Mouse (Mus musculus) MEL (cell line): ENCODE data around the gene Eva1c. TPM values are rescaled to one million over a fixed set of nuclear protein-coding genes. Genes with fewer than 3 reads are reported as not detected.

ENCODE experiments used
- DNase-seq: peaks from one replicate; pipeline ENCODE4 v3.0.0; 2011; ENCODE audit warnings: low read depth, low spot score
- H3K27ac ChIP-seq: 2 replicates; pipeline ENCODE4 v1.5.1; 2012; ENCODE audit warnings: low read depth, mild to moderate bottlenecking, control low read depth, low read length, moderate library complexity; ENCODE audit not compliant: control insufficient read depth
- H3K27me3 ChIP-seq, 2 experiments: fragments of 150-350 bp in 1 of 2; sonication (generic) in 1 of 2; 2 replicates each; pipeline ENCODE4 v1.6.1; 2012; ENCODE audit warnings: low read length in 2 of 2, mild to moderate bottlenecking in 2 of 2, improper control_type of control experiment in 1 of 2, moderate library complexity in 1 of 2; ENCODE audit not compliant: insufficient read depth in 2 of 2, control insufficient read depth in 1 of 2
- H3K36me3 ChIP-seq, 2 experiments: 2 replicates each; pipeline ENCODE4 v1.6.1; 2012 to 2014; ENCODE audit warnings: low read length in 2 of 2, improper control_type of control experiment in 1 of 2, inconsistent platforms in 1 of 2, mild to moderate bottlenecking in 1 of 2; ENCODE audit not compliant: insufficient read depth in 2 of 2, control insufficient read depth in 1 of 2
- H3K4me1 ChIP-seq, 2 experiments: fragments of 150-350 bp in 1 of 2; sonication (generic) in 1 of 2; 2 replicates each; pipeline ENCODE4 v1.6.1; 2012; ENCODE audit warnings: low read length in 2 of 2, improper control_type of control experiment in 1 of 2, mild to moderate bottlenecking in 1 of 2; ENCODE audit not compliant: insufficient read depth in 2 of 2, control insufficient read depth in 1 of 2
- H3K4me3 ChIP-seq, 2 experiments: fragments of 150-350 bp in 1 of 2; sonication (generic) in 1 of 2; 2 replicates each; pipeline ENCODE4 v1.5.1; 2012; ENCODE audit warnings: low read depth in 2 of 2, low read length in 2 of 2, mild to moderate bottlenecking in 2 of 2, moderate library complexity in 2 of 2, control low read depth in 1 of 2, improper control_type of control experiment in 1 of 2; ENCODE audit not compliant: control insufficient read depth in 1 of 2, insufficient read depth in 1 of 2
- H3K79me2 ChIP-seq: 2 replicates; pipeline ENCODE4 v1.6.1; 2012; ENCODE audit warnings: mild to moderate bottlenecking, low read length, moderate library complexity; ENCODE audit not compliant: control insufficient read depth, poor library complexity, insufficient read depth
- H3K9ac ChIP-seq: 2 replicates; pipeline ENCODE4 v1.6.1; 2012; ENCODE audit warnings: low read depth, mild to moderate bottlenecking, control low read depth, low read length, moderate library complexity; ENCODE audit not compliant: control insufficient read depth, poor library complexity, severe bottlenecking
- H3K9me3 ChIP-seq: fragments of 150-350 bp; sonication (generic); replicated peaks from 2 replicates; pipeline ENCODE4 v1.6.1; 2012; ENCODE audit warnings: mild to moderate bottlenecking, low read length, improper control_type of control experiment, moderate library complexity; ENCODE audit not compliant: insufficient read depth
- CHD1 ChIP-seq: IDR thresholded peaks from 2 replicates; pipeline ENCODE4 v1.6.1; 2012; ENCODE audit warnings: low read depth, mild to moderate bottlenecking, inconsistent platforms, low read length, improper control_type of control experiment
- CTCF ChIP-seq, 3 experiments: IDR thresholded peaks in 2 of 3; conservative IDR thresholded peaks in 1 of 3; 2 replicates each; pipeline ENCODE4 v1.5.1; 2011 to 2012; ENCODE audit warnings: low read length in 3 of 3, low read depth in 2 of 3, mild to moderate bottlenecking in 2 of 3, improper control_type of control experiment in 1 of 3, inconsistent platforms in 1 of 3, mixed read lengths in 1 of 3, moderate library complexity in 1 of 3; ENCODE audit not compliant: control insufficient read depth in 1 of 3, insufficient read depth in 1 of 3, poor library complexity in 1 of 3, severe bottlenecking in 1 of 3
- ELF1 ChIP-seq: IDR thresholded peaks from 2 replicates; pipeline ENCODE4 v1.6.1; 2014; ENCODE audit warnings: low read depth, mild to moderate bottlenecking, inconsistent platforms, low read length, improper control_type of control experiment, moderate library complexity
- EP300 ChIP-seq, 2 experiments: IDR thresholded peaks; 2 replicates each; pipeline ENCODE4 v1.6.1; 2011; ENCODE audit warnings: improper control_type of control experiment in 2 of 2, low read length in 2 of 2, low read depth in 1 of 2, mild to moderate bottlenecking in 1 of 2
- ETS1 ChIP-seq: IDR thresholded peaks from 2 replicates; pipeline ENCODE4 v1.6.1; 2012; ENCODE audit warnings: low read depth, mild to moderate bottlenecking, inconsistent platforms, low read length, improper control_type of control experiment, moderate library complexity
- GABPA ChIP-seq: IDR thresholded peaks from 2 replicates; pipeline ENCODE4 v1.6.1; 2012; ENCODE audit warnings: low read depth, mild to moderate bottlenecking, inconsistent platforms, low read length, improper control_type of control experiment, moderate library complexity
- GATA1 ChIP-seq: IDR thresholded peaks from 2 replicates; pipeline ENCODE4 v1.6.1; 2011; ENCODE audit warnings: low read depth, low read length, improper control_type of control experiment
- HCFC1 ChIP-seq: IDR thresholded peaks from 2 replicates; pipeline ENCODE4 v1.6.1; 2012; ENCODE audit warnings: low read depth, mild to moderate bottlenecking, inconsistent platforms, low read length, improper control_type of control experiment, moderate library complexity
- JUND ChIP-seq: IDR thresholded peaks from 2 replicates; pipeline ENCODE4 v1.6.1; 2011; ENCODE audit warnings: low read depth, mild to moderate bottlenecking, improper control_type of control experiment, low read length
- KAT2A ChIP-seq: conservative IDR thresholded peaks from 2 replicates; pipeline ENCODE4 v1.6.1; 2012; ENCODE audit warnings: low read depth, low read length, improper control_type of control experiment, inconsistent platforms
- MAX ChIP-seq: IDR thresholded peaks from 2 replicates; pipeline ENCODE4 v1.6.1; 2011; ENCODE audit warnings: low read length, improper control_type of control experiment
- MYC ChIP-seq: IDR thresholded peaks from 2 replicates; pipeline ENCODE4 v1.6.1; 2011; ENCODE audit warnings: low read depth, mild to moderate bottlenecking, low read length, improper control_type of control experiment, moderate library complexity
- NRF1 ChIP-seq: IDR thresholded peaks from 2 replicates; pipeline ENCODE4 v1.6.1; 2014; ENCODE audit warnings: low read depth, mild to moderate bottlenecking, inconsistent platforms, low read length, improper control_type of control experiment, moderate library complexity; ENCODE audit not compliant: poor library complexity, insufficient read depth, severe bottlenecking
- POLR2A ChIP-seq, 2 experiments: IDR thresholded peaks; 2 replicates each; pipeline ENCODE4 v1.6.1; 2011 to 2012; ENCODE audit warnings: low read length in 2 of 2, mild to moderate bottlenecking in 2 of 2, control low read depth in 1 of 2, improper control_type of control experiment in 1 of 2, low read depth in 1 of 2, moderate library complexity in 1 of 2; ENCODE audit not compliant: control insufficient read depth in 1 of 2, insufficient read depth in 1 of 2, poor library complexity in 1 of 2
- POLR2AphosphoS5 ChIP-seq: IDR thresholded peaks from 2 replicates; pipeline ENCODE4 v1.6.1; 2012; ENCODE audit warnings: low read depth, borderline replicate concordance, mild to moderate bottlenecking, inconsistent platforms, low read length, moderate library complexity, mixed read lengths
- RCOR1 ChIP-seq: IDR thresholded peaks from 2 replicates; pipeline ENCODE4 v1.6.1; 2012; ENCODE audit warnings: low read depth, mild to moderate bottlenecking, inconsistent platforms, low read length, improper control_type of control experiment
- TBP ChIP-seq: IDR thresholded peaks from 2 replicates; pipeline ENCODE4 v1.8.0; 2011; ENCODE audit warnings: low read depth, low read length, improper control_type of control experiment
- USF1 ChIP-seq: IDR thresholded peaks from 2 replicates; pipeline ENCODE4 v1.6.1; 2014; ENCODE audit warnings: low read depth, mild to moderate bottlenecking, inconsistent platforms, low read length, improper control_type of control experiment, moderate library complexity
- USF2 ChIP-seq, 2 experiments: IDR thresholded peaks; 2 replicates each; pipeline ENCODE4 v1.6.1; 2011 to 2012; ENCODE audit warnings: improper control_type of control experiment in 2 of 2, low read length in 2 of 2, borderline replicate concordance in 1 of 2, inconsistent platforms in 1 of 2, low read depth in 1 of 2, mild to moderate bottlenecking in 1 of 2; ENCODE audit not compliant: insufficient read depth in 1 of 2
- ZC3H11A ChIP-seq: IDR thresholded peaks from 2 replicates; pipeline ENCODE4 v1.6.1; 2012; ENCODE audit warnings: low read depth, mild to moderate bottlenecking, inconsistent platforms, low read length, improper control_type of control experiment
- ZKSCAN1 ChIP-seq: IDR thresholded peaks from 2 replicates; pipeline ENCODE4 v1.6.1; 2012; ENCODE audit warnings: low read depth, mild to moderate bottlenecking, inconsistent platforms, low read length, improper control_type of control experiment, moderate library complexity
- ZMIZ1 ChIP-seq: IDR thresholded peaks from 2 replicates; pipeline ENCODE4 v1.6.1; 2012; ENCODE audit warnings: low read depth, mild to moderate bottlenecking, inconsistent platforms, low read length, improper control_type of control experiment, moderate library complexity
- polyA plus RNA-seq, 2 experiments: library from polyadenylated mRNA; stranded (reverse) in 1 of 2; unstranded in 1 of 2; fragments of >175 nt in 1 of 2; fragments of >200 nt in 1 of 2; gene quantifications; 2 replicates each; pipeline versions ENCODE4 v1.2.1 to v1.2.4; 2012; ENCODE audit warnings: low replicate concordance in 2 of 2, low read depth in 1 of 2; ENCODE audit not compliant: insufficient read length in 2 of 2, insufficient read depth in 1 of 2, missing spikeins in 1 of 2
- total RNA-seq: library from RNA; depleted of rRNA; stranded (reverse); fragments of 300-350 nt; gene quantifications from 2 replicates; pipeline ENCODE4 v1.2.3, GENCODE M21; 2012

The Eva1c gene
- total and polyA plus RNA-seq, 3 experiments: 0.06 TPM; not detected in 2

GRCm38 (mm10) chr16:90845038-90845437 is 18.5 kb downstream of the Eva1c start:
- H3K4me3 ChIP-seq: no peak overlapping the region
- no peak for TF ChIP-seq POLR2AphosphoS5
- no peak for TF ChIP-seq GATA1
- no peak for TF ChIP-seq RCOR1
- TF ChIP-seq USF1: no peak
- TF ChIP-seq POLR2A (IDR thresholded peaks at IDR 0.05; ENCODE audit: control insufficient read depth in 1 of 2, insufficient read depth in 1 of 2, low read depth in 1 of 2, low read length in 2 of 2, poor library complexity in 1 of 2): no peak
- TF ChIP-seq NRF1: no peak
- no peak for TF ChIP-seq ELF1
- no peak for TF ChIP-seq MAX
- TF ChIP-seq EP300 (IDR thresholded peaks at IDR 0.05; ENCODE audit: low read depth in 1 of 2, low read length in 2 of 2): no peak
- no peak for TF ChIP-seq TBP
- TF ChIP-seq CHD1: no peak
- no peak for TF ChIP-seq KAT2A
- TF ChIP-seq ZMIZ1: no peak
- no peak for TF ChIP-seq MYC
- no peak for TF ChIP-seq ZC3H11A
- TF ChIP-seq HCFC1: no peak
- TF ChIP-seq GABPA: no peak
- H3K79me2 ChIP-seq: no peaks in the 10 kb centered on the region
- no peaks in the 10 kb centered on the region for H3K4me1 ChIP-seq
- H3K9me3 ChIP-seq: no peaks in the 10 kb centered on the region
- no peaks in the 10 kb centered on the region for H3K36me3 ChIP-seq
- DNase-seq: no peak
- H3K27ac ChIP-seq: no peak overlapping the region
- no peaks in the 10 kb centered on the region for H3K27me3 ChIP-seq
- no peak overlapping the region for H3K9ac ChIP-seq

DNA sequence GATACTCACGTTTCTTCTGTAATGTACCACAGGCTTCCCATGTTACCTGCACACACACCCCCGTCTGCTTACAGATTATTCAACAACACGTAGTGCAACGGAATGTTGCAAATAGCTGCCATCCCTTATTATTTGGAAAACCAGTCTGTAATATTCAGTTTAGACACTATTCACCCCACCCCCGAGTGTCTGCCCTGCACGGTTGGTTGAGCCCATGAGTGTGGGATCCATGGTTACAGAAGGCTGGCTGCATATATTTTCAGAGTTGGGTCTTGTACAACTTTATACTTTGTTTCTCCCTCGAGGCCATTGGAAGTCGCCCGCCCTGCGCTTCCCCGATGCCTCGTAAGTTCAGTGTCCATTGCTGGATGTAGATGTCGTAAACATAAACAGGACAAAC is 19.1 kb downstream of the Eva1c start:
- Histone ChIP-seq H3K9ac (no peak overlapping the region), H3K27me3 (no peaks in the 10 kb centered on the region)
- TF ChIP-seq USF2 (IDR thresholded peaks at IDR 0.05; ENCODE audit: borderline replicate concordance in 1 of 2, insufficient read depth in 1 of 2, low read depth in 1 of 2, low read length in 2 of 2): no peak
- TF ChIP-seq NRF1: no peak
- no peak for TF ChIP-seq CTCF (IDR thresholded peaks at IDR 0.05 in 2 of 3, conservative IDR thresholded peaks at IDR 0.05 in 1 of 3; ENCODE audit: control insufficient read depth in 1 of 3, insufficient read depth in 1 of 3, low read depth in 2 of 3, low read length in 3 of 3, poor library complexity in 1 of 3, severe bottlenecking in 1 of 3)
- TF ChIP-seq KAT2A: no peak
- no peak for TF ChIP-seq POLR2AphosphoS5
- no peak for TF ChIP-seq JUND
- no peak for TF ChIP-seq ZKSCAN1
- TF ChIP-seq ETS1: no peak
- no peak for TF ChIP-seq TBP
- no peak for TF ChIP-seq ELF1
- TF ChIP-seq, all 39 proteins: peak for 0
- Histone ChIP-seq H3K9me3 (no peaks in the 10 kb centered on the region), H3K79me2 (no peaks in the 10 kb centered on the region), H3K27ac (no peak overlapping the region), H3K4me3 (no peak overlapping the region), H3K4me1 (no peaks in the 10 kb centered on the region), H3K36me3 (no peaks in the 10 kb centered on the region)
- DNase-seq: no peak
